Mouse (Mus musculus): ENCODE data around the gene H2afj.

Gene H2afj

DNA sequence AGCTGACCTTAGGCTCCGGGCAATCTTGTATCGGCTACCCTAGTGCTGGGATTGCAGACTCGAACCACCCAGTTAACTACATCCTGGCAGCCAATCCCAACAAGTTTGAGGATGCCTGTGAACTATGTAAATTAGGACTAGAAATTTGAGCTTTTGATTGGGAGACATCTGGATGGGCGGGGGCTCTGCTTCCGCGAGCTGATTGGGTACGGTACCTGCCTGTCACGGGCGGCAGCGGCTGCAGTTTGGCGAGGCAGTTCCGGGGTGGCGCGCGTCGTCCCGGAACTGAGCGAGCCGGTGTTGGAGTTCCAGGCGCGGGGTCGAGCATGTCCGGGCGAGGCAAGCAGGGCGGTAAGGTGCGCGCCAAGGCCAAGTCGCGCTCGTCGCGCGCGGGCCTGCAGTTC is at the start of gene H2afj:
Gene H2afj (plus strand): TSS at position 231 of the 404 bp plus-strand sequence.
- no peak for TF ChIP-seq GATA4 (IDR thresholded peaks at IDR 0.05; ENCODE audit: insufficient replicate concordance, low read length)

DNA sequence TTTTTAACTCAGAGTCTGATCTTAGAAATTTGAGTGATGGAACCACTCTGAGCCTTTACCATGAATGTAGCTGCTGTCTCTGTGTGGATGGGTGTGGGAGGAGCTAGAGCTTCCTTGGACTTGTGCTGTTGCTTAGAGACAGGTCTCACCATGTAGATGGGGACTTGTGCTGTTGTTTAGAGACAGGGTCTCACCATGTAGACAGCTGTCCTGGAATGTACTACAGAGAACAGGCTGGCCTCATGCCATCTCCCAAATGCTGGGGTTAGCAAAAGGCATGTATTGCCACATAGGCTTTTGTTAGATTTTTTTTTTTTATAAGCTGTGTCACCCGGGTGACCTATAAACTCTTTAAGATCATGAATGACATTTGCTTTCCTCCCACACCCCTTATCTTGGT is 44.1 kb upstream of the H2afj start:
- no peak for TF ChIP-seq GATA4 (IDR thresholded peaks at IDR 0.05; ENCODE audit: insufficient replicate concordance, low read length)

DNA sequence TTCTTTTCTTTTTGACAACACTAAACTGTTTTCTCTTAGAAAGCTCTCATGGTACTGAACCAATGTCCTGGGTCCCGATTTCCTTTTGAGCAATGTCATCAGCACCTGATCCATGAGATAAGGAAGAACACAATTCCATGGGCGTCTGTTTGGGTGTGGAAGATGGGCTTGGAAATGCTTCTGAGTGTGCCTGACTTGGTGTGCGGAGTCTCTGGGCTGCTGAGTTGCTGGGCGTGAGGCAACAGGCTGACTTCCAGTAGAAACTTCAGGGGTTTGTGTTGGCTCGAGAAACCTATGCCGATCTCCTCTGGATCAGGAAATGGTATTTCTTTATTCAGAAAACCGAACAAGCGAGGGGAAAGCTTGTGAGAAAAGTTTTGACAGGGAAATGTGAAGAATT is 38.9 kb upstream of the H2afj start:
- TF ChIP-seq GATA4 (IDR thresholded peaks at IDR 0.05; ENCODE audit: insufficient replicate concordance, low read length): no peak

DNA sequence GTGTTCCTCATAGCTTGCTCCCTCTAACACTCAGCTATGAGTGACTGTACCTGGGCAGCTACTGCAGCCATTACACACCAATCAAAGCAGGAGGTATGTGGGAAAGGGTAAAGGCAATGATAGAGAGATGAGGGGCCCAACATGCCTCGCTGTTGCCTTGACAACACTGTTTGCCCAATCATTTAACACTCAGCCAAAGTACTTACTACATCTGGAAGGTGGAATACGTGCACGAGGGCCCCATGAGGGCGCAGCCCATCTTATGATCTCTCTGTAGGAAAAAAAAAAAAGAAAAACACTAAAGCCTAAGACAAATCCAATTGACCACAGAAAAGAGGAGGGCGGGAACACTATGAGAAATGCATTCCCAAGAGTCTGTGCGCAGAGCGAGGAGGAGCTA is 38.2 kb upstream of the H2afj start:
- no peak for TF ChIP-seq GATA4 (IDR thresholded peaks at IDR 0.05; ENCODE audit: insufficient replicate concordance, low read length)

DNA sequence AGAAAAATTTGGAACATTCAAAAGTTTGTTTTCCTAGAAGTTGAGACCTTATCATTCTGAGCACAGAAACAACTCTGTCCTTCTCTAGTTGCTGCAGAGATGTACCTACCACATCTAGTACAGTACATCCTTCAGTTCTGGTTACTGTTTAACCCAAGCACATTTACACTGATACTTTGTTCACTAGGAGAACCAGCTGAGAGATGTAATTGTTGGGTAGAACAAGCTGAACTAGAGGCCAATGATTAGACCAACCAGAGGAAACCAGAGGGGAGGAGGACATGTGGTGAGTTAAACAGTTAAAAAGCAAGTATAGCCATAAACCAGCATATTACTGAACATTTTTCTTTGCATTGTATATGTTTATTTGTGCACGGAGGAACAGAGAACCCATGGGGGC is 31.7 kb upstream of the H2afj start:
- no peak for TF ChIP-seq GATA4 (IDR thresholded peaks at IDR 0.05; ENCODE audit: insufficient replicate concordance, low read length)

DNA sequence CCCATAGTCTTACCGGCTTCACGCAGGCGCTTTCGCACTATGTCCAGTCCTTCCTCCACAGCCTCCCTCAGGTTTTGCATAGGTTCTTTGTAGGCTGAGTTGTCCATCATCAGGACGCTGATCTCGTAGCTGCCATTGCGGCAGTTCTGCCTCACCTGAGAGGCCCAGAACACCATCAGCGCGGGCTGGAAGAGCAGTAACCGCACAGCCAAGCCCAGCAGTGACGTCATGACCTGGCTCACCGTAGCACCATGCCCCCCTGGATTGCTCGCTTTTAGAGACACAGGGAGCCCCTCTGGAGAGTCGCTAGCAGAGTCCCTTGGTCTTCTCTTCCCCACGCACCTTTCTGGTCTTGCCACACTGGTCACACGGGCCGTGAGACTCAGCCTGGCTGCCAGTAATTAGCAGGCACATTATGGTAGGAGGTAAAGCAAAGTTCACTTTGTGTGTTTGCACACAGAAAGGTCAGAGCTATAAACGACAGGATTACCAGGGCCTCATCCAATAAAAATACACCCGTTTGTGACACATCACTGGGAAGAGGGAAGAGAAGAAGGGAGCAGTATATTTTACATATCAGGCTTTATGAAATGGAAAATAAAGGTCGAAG is 26.6 kb upstream of the H2afj start, which contains the start of gene Gucy2c:
Gene Gucy2c (minus strand): TSS at position 389 of the 610 bp plus-strand sequence.
- no peak for TF ChIP-seq GATA4 (IDR thresholded peaks at IDR 0.05; ENCODE audit: insufficient replicate concordance, low read length)

DNA sequence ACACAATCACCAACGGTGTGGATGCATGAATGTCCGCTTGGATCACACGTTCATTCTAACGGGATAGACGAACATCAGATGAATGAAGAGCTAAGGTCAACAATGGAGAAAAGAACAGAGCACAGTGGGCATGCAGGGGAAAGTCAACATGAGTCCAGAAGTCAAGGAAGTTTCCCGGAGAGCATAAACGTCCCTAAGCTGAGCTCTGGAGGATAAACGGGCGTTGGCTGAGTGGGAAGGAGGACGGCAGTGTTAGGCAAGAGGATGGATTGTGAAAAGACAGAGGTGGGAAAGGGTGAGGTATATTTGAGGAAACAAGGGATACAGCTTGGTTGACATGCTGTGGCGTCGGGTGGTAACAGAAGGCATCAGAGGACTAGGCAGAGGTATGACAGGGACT is 25.9 kb upstream of the H2afj start:
- TF ChIP-seq GATA4 (IDR thresholded peaks at IDR 0.05; ENCODE audit: insufficient replicate concordance, low read length): no peak

DNA sequence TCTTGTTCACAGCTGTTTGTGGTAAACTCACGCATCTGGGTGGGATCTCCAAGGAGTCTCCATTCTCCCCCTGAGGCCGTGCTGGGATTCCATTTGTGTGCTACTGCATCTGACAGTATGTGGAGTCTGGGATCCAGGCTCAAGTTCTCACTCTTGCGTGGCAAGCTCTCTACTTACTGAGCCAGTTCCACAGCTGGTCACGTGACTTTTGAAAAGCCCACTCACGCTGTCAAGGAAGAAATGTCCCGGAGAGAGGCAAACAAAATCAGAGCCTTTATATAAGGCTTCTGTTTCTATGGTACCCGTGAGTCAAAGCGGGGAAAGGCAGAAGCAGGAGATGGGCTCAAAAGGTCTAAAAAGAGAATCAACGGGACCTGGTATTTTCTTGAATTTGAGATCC is 25.3 kb upstream of the H2afj start:
- TF ChIP-seq GATA4 (IDR thresholded peaks at IDR 0.05; ENCODE audit: insufficient replicate concordance, low read length): no peak

DNA sequence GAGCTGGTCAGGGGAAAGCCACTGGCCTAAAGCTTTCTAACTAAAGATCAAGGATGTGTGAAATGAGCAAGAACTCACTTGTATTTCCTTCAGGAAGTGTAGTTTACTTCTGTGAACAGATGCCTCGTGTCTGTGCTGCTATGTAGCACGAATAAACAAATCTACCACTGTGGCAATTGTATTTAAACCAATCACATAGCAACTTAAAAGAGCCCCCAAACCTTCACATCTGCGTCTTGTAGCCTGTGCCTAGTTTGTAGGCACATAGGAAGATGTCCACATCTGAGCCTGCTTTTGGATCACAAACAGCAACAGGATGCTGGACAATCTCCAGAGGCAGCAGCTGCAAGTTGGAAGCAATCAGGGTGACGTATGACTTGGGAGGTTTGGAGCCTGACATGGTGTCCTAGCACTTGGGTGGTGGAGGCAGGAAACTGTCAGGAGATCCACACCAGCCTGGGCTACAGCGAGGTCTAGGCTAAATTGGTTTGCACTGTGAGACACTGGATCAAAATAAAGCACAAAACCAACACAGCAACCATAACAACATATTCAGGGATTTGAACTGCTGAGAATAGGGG is 18.6 kb upstream of the H2afj start:
- TF ChIP-seq GATA4 (IDR thresholded peaks at IDR 0.05; ENCODE audit: insufficient replicate concordance, low read length): no peak

DNA sequence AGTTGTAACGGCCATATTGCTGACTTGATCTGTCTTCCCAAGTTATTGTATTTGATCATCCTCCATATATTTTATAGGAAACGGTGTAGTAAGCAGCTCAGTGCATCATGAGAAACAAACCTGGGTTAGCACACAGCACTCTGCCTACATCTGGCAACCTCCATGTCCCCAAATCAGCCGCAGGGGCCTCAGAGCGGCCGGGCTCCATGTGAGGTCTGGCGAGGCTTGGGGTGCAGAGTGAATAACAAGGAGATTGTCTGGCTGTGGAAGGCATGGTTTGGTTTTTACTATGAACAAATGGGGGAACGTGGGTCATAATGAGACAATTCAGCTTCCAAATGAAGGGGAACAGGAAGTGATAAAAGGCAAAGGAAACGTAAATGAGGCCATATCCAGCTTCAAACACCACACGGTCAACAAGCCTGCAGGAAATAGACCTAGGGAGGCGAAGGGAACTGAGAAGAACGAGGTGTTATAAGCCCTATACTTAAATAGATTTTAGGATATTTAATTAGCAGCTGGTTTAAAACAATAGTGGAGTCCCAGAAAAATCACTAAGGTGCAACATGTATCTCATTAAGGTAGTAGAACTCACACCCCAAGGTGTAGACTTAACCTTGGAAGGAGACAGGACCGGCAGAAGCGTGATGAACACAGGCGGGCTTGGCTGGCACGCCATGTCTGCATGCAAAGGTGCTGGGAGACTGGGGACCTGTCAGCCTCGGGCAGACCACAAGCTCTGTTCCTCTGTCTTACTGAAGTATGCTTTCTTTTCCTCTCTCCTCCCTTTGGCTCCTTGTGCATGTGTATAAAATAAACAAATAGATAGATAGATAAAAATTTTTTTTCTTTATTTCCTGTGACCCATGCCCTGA is 14.9 kb upstream of the H2afj start:
- no peak for TF ChIP-seq GATA4 (IDR thresholded peaks at IDR 0.05; ENCODE audit: insufficient replicate concordance, low read length)

DNA sequence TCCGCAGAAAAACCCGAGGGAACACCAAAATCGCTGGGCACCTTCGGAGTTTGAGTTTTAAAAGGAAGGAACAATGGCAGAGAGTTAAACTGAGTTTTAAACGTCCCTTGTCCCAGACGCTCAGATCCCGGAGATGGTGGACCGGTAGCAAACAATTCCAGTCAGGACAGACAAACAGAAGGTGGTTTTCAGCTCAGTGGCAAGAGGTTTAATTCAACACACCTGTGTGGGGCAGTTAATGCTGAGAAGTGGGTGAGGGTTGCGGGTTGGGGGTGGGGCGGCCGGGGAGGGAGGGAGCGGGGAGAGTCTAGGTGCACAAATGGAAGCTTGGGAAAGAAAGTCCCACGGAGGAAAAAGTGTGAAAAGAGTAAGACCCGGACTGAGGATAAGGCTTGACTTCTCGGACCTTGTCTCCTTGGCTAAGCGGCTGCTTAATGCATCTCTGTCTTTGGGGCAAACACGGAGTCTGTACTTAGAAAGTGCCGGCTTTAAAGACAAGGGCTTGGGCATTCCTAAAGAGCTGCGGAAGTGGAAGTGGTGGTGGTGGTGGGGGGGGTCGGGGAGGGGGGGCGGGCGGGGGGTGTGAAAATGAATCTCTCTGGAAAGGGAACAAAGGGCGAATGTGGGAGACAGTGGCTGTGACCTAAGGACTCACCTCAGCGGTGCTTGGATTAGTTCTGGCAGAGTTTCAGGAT is 14.1 kb upstream of the H2afj start:
- no peak for TF ChIP-seq GATA4 (IDR thresholded peaks at IDR 0.05; ENCODE audit: insufficient replicate concordance, low read length)

DNA sequence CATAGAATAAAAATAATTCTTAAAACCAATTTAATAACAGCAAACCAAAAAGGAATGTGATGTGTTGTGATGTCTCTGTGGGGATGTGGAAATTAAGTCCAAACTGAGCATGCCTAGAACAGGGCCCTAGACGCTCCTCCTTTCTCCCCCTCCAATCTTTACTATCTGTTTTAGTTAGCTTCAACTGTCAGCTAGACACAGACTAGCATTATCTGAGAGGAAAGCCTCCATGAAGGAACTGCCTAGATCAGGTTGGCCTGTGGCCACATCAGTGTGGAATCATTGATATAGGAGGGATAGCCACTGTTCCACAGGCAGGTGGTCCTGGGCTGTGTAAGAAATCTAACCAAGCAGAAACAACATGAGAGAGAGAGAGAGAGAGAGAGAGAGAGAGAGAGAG is 12.9 kb upstream of the H2afj start:
- TF ChIP-seq GATA4 (IDR thresholded peaks at IDR 0.05; ENCODE audit: insufficient replicate concordance, low read length): no peak

DNA sequence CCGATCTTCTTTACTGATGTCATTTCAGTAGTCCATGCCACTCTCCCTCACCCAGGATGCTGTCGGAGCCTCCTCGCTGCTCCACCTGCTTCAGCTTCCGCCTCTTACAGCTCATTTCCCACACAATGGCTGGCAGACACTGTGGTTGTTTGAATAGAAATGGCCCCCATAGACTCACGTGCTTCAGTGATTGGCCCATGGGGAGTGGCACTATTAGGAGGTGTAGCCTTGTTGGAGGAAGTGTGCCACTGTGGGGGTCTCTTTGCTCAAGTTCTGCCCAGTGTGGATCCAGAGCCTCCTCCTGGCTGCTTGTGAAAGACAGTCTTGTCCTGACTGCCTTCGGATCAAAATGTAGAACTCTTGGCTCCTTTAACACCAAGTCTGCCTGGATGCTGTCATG is 12.2 kb upstream of the H2afj start:
- no peak for TF ChIP-seq GATA4 (IDR thresholded peaks at IDR 0.05; ENCODE audit: insufficient replicate concordance, low read length)

DNA sequence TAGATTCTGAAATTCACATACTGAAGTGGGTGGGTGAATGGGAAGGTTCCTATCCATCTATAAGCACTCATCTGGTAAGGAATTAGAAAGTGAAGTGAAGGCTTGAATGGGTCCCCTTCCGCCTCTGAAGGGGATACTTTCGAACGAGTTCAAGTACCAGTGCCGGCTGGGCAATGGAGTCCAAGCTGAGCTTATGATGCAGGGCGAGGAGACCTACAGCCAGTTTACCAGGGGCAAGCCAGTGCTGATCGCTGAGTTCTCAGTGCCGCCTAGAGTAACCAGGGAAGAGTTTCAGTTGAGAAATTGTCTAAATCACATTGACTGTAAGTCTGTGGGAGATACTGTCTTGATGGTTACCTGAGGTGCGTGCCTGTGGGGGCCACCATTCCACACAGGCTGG is 7.3 kb upstream of the H2afj start:
- no peak for TF ChIP-seq GATA4 (IDR thresholded peaks at IDR 0.05; ENCODE audit: insufficient replicate concordance, low read length)

DNA sequence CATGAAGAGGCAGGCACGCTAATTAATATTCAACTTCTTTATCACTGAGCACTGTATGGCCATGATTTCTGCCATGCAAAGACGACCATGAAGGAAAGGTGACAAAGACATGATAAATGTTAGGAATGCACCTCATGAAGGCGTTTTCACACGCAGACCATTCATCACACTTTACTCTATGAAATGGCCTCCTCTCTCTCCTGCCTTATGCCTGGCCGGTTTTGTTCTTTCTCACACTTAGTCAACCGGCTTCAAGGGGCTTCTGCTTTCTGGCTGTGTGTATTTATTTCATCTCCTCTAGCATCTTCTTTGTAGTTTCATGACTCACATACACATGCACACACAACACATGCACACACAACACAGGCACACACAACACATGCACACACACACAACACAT is 6.8 kb upstream of the H2afj start:
- no peak for TF ChIP-seq GATA4 (IDR thresholded peaks at IDR 0.05; ENCODE audit: insufficient replicate concordance, low read length)
